In genomic region chr11:84525421-84526274, GRCm38 (mm10) we compare ENCODE assay signal across 8 mouse cellular contexts. TPM values are rescaled to one million over a fixed set of nuclear protein-coding genes. Genes with fewer than 3 reads are reported as not detected.
A peak's percentile ranks its signal among the peaks of the same experiment; 100 is the strongest.
DNase-seq lines count a peak whose midpoint lies in the region; ATAC-seq lines count a peak whose summit lies in the region.

TSS of gene Lhx1 (minus strand) at chr11:84525535.

- under 1% methylated on average over 64 of the region's 64 CpGs for WGBS in lung, embryonic 16.5 days
- under 1% methylated on average over 64 of the region's 64 CpGs for WGBS in heart, embryonic 14.5 days
- under 1% methylated on average over 63 of the region's 64 CpGs for WGBS in neural tube, embryonic 13.5 days

- DNase-seq in lung, postnatal 10 days, result no peak
- peak; percentile 94 for DNase-seq in cerebellum, adult 9-10 months
- DNase-seq in kidney, postnatal 25 days, result peak; percentile 84 to 94
- DNase-seq in frontal cortex, adult 2 months (ENCODE audit: extremely low spot score in 1 of 2, low spot score in 1 of 2), result no peak
- no peak for DNase-seq in layer of hippocampus, adult 11-12 months (ENCODE audit: low spot score)

- no peaks in the 10 kb centered on the region; the same call in 1 of the 2 replicates for H3K9me3 ChIP-seq in lung, embryonic 16.5 days (ENCODE audit: control insufficient read depth, low read length)
- no peaks in the 10 kb centered on the region for H3K9me3 ChIP-seq in heart, embryonic 14.5 days (ENCODE audit: control insufficient read depth, low read length)
- no peaks in the 10 kb centered on the region for H3K9me3 ChIP-seq in neural tube, embryonic 13.5 days

- peak within 1 kb of the TSS; percentile 86 for H3K4me2 ChIP-seq in lung, embryonic 16.5 days (ENCODE audit: low read depth, low read length)
- peak within 1 kb of the TSS; percentile 92 for H3K4me2 ChIP-seq in heart, embryonic 14.5 days (ENCODE audit: low read length)
- H3K4me2 ChIP-seq in neural tube, embryonic 13.5 days, result peak within 1 kb of the TSS; percentile 66

- ATAC-seq in lung, embryonic 16.5 days (ENCODE audit: low read depth), result peak; percentile 44; the same call in 1 of the 2 replicates
- no peak for ATAC-seq in heart, embryonic 14.5 days (ENCODE audit: insufficient number of reproducible peaks, insufficient read depth, low FRiP score, low read depth)
- ATAC-seq in neural tube, embryonic 13.5 days (ENCODE audit: low read depth), result peak; percentile 92

- H3K4me3 ChIP-seq in lung, embryonic 16.5 days (ENCODE audit: low read length), result peak within 1 kb of the TSS; percentile 56
- H3K4me3 ChIP-seq in heart, embryonic 14.5 days (ENCODE audit: control insufficient read depth in 1 of 2, insufficient read depth in 1 of 2, low read depth in 1 of 2, low read length in 2 of 2), result peak within 1 kb of the TSS; percentile 34 to 56
- peak within 1 kb of the TSS; percentile 56 for H3K4me3 ChIP-seq in neural tube, embryonic 13.5 days

- peaks cover 39% of the 10 kb centered on the region for H3K4me1 ChIP-seq in lung, embryonic 16.5 days (replicated peaks; ENCODE audit: control insufficient read depth, insufficient read depth, low read length)
- peaks cover 14 to 39% of the 10 kb centered on the region in 2 experiments for H3K4me1 ChIP-seq in heart, embryonic 14.5 days (ENCODE audit: control insufficient read depth in 2 of 2, insufficient read depth in 2 of 2, low read length in 2 of 2)
- peaks cover 52% of the 10 kb centered on the region for H3K4me1 ChIP-seq in neural tube, embryonic 13.5 days (replicated peaks)

- H3K27ac ChIP-seq in lung, embryonic 16.5 days (ENCODE audit: low read length), result no peak within 1 kb of the TSS
- H3K27ac ChIP-seq in heart, embryonic 14.5 days (replicated peaks in 1 of 2; ENCODE audit: control insufficient read depth in 1 of 2, insufficient read depth in 1 of 2, low read depth in 2 of 2, low read length in 2 of 2), result no peak within 1 kb of the TSS
- peak within 1 kb of the TSS; percentile 91 for H3K27ac ChIP-seq in neural tube, embryonic 13.5 days (replicated peaks)

- H3K36me3 ChIP-seq in lung, embryonic 16.5 days (ENCODE audit: control insufficient read depth, insufficient read depth, low read length), result no peaks in the 10 kb centered on the region
- no peaks in the 10 kb centered on the region for H3K36me3 ChIP-seq in heart, embryonic 14.5 days (ENCODE audit: control insufficient read depth, insufficient read depth, low read length)
- H3K36me3 ChIP-seq in neural tube, embryonic 13.5 days, result peaks cover 4% of the 10 kb centered on the region; the same call in 1 of the 2 replicates

- H3K9ac ChIP-seq in lung, embryonic 16.5 days (ENCODE audit: low read length), result peak within 1 kb of the TSS; percentile 31; the same call in 1 of the 2 replicates
- H3K9ac ChIP-seq in heart, embryonic 14.5 days (ENCODE audit: low read length), result 0 out of 2 replicates have a peak within 1 kb of the TSS, but pooled peaks have one; percentile 16
- H3K9ac ChIP-seq in neural tube, embryonic 13.5 days, result peak within 1 kb of the TSS; percentile 89

- peaks cover 99% of the 10 kb centered on the region for H3K27me3 ChIP-seq in lung, embryonic 16.5 days (ENCODE audit: control insufficient read depth, insufficient read depth, low read depth, low read length)
- peaks cover 100% of the 10 kb centered on the region for H3K27me3 ChIP-seq in heart, embryonic 14.5 days (ENCODE audit: control insufficient read depth, insufficient read depth, low read length)
- peaks cover 100% of the 10 kb centered on the region for H3K27me3 ChIP-seq in neural tube, embryonic 13.5 days

RNA-seq across cellular contexts. Expression of gene Lhx1, which starts in this region (rescaled TPM):
- polyA plus RNA-seq in lung, embryonic 16.5 days (2015; fragmentation: Nextera tagmentation; extraction: Ambion mirVana), result 0.06 TPM in 1 of 2 replicates, not detected in the other
- not detected in 2 replicates for polyA plus RNA-seq in heart, embryonic 14.5 days (2014; fragmentation: Nextera tagmentation; extraction: Ambion mirVana)
- polyA plus RNA-seq in neural tube, embryonic 13.5 days (2015; fragmentation: Nextera tagmentation; extraction: Ambion mirVana), result 50.0 and 58.8 TPM in 2 replicates
- 0.36 and 0.40 TPM in 2 replicates for polyA plus RNA-seq in frontal cortex, adult 2 months (2012; rRNA removed)

Comparison
In these comparisons a context has a peak if more than half of its experiments do, and no peak if none do; other contexts are left out.
1. RNA of gene Lhx1 (polyA plus RNA-seq): 50.0 to 58.8 TPM in neural tube, embryonic 13.5 days; 0.36 to 0.40 TPM in frontal cortex, adult 2 months, 0.06 TPM in lung, embryonic 16.5 days and not detected in heart, embryonic 14.5 days; every median in the first group is over 10 times any median in the second.
2. Peak in ATAC-seq, H3K4me3 ChIP-seq, H3K9ac ChIP-seq and H3K4me2 ChIP-seq in lung, embryonic 16.5 days; RNA of the gene not detected or under 1 TPM.
3. H3K9ac ChIP-seq: peak in every context shown above with its lines; median percentile 89 in neural tube, embryonic 13.5 days; 31 in lung, embryonic 16.5 days; 16 in heart, embryonic 14.5 days.
4. DNase-seq: peak in cerebellum, adult 9-10 months (single experiment) and kidney, postnatal 25 days (2 of 2); none in lung, postnatal 10 days (single experiment), frontal cortex, adult 2 months (0 of 2) and layer of hippocampus, adult 11-12 months (single experiment).
5. Peak in every context shown above with its lines, with median percentiles within 50 percentile points of each other: H3K4me2 ChIP-seq and H3K4me3 ChIP-seq.